Mouse (Mus musculus): ENCODE results near the gene Chpf. TPM values are rescaled to one million over a fixed set of nuclear protein-coding genes. Genes with fewer than 3 reads are reported as not detected.

The Chpf gene
- polyA plus RNA-seq, 1 experiment from 2014 or later, result 21.3 TPM

DNA sequence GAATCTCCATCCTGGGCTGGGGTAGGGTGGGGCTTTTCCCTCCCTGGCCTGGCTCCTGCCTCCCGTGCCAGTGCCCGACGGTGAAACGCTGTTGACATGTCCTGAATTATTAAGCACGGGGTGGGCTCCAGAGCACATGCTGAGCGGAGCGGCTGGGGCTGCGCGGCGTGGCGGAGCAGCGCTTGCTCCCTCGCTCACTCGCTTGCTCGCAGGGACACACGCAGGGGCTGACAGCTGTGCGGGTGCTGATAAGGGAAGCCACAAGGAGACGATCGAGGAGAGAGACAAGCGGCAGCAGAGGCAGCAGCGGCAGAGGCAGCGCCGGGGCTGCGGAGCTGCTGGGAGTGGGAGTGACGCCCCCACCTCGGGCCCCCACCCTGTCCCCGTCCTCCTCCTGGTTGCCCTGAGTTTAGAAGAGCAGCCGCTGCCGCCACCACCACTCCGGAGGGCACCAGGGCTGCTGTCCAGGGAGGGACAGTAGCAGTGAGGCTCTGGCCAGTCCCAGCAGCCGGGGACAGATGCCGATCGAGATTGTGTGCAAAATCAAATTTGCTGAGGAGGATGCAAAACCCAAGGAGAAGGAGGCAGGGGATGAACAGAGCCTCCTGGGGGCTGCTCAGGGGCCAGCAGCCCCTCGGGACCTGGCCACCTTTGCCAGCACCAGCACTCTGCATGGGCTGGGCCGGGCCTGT is 28.6 kb downstream of the Chpf start, which contains the start of gene Asic4:
TSS of gene Asic4 (plus strand) at position 123 of the 692 bp plus-strand sequence.
- H3K9me3 ChIP-seq (ENCODE audit: control insufficient read depth, low read length), result no peaks in the 10 kb centered on the region
- DNase-seq (ENCODE audit: low spot score) (no peak), ATAC-seq (replicated peaks; ENCODE audit: low FRiP score) (no peak)
- H3K4me2 ChIP-seq (ENCODE audit: low read depth, low read length, severe bottlenecking), result peak within 1 kb of the TSS; percentile 48
- H3K36me3 ChIP-seq (ENCODE audit: control insufficient read depth, insufficient read depth, low read length), result no peaks in the 10 kb centered on the region
- peak within 1 kb of the TSS; percentile 21 for H3K4me3 ChIP-seq (ENCODE audit: low read depth, low read length)
- peaks cover 50% of the 10 kb centered on the region for H3K27me3 ChIP-seq (ENCODE audit: control insufficient read depth, insufficient read depth, low read length)
- peak within 1 kb of the TSS; percentile 23 for H3K9ac ChIP-seq (ENCODE audit: low read length)
- H3K4me1 ChIP-seq (replicated peaks; ENCODE audit: control insufficient read depth, insufficient read depth, low read length), result peaks cover 41% of the 10 kb centered on the region
- 1% methylated on average over 35 of the region's 35 CpGs for WGBS
- no peak within 1 kb of the TSS for H3K27ac ChIP-seq (ENCODE audit: low read depth, low read length)

DNA sequence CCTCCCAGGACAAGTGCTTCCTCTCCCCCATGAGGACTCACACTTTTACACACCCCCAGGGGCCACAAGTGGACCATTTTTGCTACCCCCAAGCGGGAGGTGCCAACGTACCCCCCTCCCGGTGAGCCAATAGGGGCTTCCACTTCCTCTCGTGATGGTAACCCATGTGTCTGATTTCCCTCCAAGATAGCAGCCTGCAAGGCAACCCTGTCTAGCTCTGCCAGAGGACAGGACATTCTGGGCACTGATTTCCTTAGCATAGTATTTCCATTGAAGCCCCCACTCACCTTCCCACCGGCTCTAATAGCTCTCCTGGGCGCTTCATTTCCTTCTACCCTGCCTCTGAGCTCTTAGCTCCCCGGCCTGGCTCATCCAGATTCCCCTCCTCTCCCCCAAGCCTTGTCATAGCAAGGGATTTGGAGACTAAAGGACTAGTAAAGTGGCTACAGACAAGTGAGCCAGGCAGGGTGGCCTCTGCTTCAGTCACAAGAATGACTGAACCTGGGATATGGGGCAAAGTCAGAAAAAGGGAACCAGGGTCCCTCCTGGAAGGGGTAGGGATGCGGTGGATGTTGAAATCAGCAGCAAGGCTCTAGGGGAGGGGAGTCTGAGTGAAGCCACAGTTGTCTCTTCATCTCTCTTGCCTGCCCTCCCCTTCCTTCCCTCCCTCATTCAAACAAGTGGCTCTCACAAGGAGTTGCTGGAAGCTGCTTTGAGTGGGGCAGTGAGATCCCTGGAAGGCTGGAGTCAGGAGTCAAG is 29.6 kb downstream of the Chpf start:
- Histone ChIP-seq H3K4me3 (ENCODE audit: low read depth, low read length) (no peak overlapping the region), H3K4me1 (replicated peaks; ENCODE audit: control insufficient read depth, insufficient read depth, low read length) (peaks cover 44% of the 10 kb centered on the region), H3K9me3 (ENCODE audit: control insufficient read depth, low read length) (no peaks in the 10 kb centered on the region), H3K9ac (ENCODE audit: low read length) (no peak overlapping the region), H3K4me2 (ENCODE audit: low read depth, low read length, severe bottlenecking) (peak overlapping the region; percentile 48), H3K36me3 (ENCODE audit: control insufficient read depth, insufficient read depth, low read length) (no peaks in the 10 kb centered on the region), H3K27me3 (ENCODE audit: control insufficient read depth, insufficient read depth, low read length) (peaks cover 53% of the 10 kb centered on the region), H3K27ac (ENCODE audit: low read depth, low read length) (no peak overlapping the region)
- no peak for DNase-seq (ENCODE audit: low spot score)
- 2% methylated on average over 8 of the region's 8 CpGs for WGBS
- ATAC-seq (replicated peaks; ENCODE audit: low FRiP score), result no peak

DNA sequence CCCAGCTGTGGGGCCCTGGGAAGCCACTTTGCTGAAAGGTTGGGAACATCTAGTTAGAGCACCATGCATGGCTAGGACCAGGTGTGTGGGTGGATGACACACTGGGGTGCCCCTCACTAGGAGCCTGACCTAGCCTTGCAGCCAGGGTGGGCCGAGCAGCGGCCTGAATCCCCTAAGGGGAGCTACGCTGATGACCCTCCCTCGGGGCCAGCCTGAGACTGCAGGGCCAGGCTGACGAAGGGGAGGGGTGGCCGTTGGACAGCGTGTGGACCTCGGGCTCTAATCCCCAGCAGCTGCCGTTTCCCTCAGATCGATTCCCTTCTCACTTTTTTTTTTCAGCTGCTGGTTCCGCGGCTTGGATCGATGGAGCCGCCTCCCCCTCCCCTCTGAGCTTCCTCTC is 30.2 kb downstream of the Chpf start:
- H3K27me3 ChIP-seq (ENCODE audit: control insufficient read depth, insufficient read depth, low read length), result peaks cover 53% of the 10 kb centered on the region
- DNase-seq (ENCODE audit: low spot score) (no peak), ATAC-seq (replicated peaks; ENCODE audit: low FRiP score) (no peak)
- H3K4me1 ChIP-seq (replicated peaks; ENCODE audit: control insufficient read depth, insufficient read depth, low read length), result peaks cover 48% of the 10 kb centered on the region
- H3K4me2 ChIP-seq (ENCODE audit: low read depth, low read length, severe bottlenecking), result no peak overlapping the region
- WGBS, result 2% methylated on average over 13 of the region's 14 CpGs
- no peaks in the 10 kb centered on the region for H3K36me3 ChIP-seq (ENCODE audit: control insufficient read depth, insufficient read depth, low read length)
- no peak overlapping the region for H3K4me3 ChIP-seq (ENCODE audit: low read depth, low read length)
- no peak overlapping the region for H3K9ac ChIP-seq (ENCODE audit: low read length)
- H3K9me3 ChIP-seq (ENCODE audit: control insufficient read depth, low read length), result no peaks in the 10 kb centered on the region
- H3K27ac ChIP-seq (ENCODE audit: low read depth, low read length), result no peak overlapping the region

DNA sequence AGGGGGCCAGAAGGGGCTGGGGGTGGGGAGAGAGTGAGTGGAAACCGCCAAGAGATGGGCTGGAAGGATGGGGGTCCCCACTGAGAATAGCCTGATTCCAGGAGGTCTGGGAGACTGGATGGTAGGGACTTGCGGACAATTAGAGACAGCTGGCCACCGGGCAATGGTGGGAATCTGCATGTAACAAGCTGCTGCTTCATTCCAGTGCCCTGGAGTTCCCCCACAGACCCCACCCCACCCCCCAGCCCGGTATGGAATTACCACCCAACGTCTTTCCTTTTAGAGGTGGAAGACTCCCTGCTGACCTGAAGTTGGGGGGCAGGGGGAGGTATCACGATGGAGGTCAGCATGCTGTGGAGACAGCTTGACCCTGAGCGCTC is 31.1 kb downstream of the Chpf start:
- WGBS, result 0% methylated on average over 7 of the region's 7 CpGs
- DNase-seq (ENCODE audit: low spot score), result no peak

DNA sequence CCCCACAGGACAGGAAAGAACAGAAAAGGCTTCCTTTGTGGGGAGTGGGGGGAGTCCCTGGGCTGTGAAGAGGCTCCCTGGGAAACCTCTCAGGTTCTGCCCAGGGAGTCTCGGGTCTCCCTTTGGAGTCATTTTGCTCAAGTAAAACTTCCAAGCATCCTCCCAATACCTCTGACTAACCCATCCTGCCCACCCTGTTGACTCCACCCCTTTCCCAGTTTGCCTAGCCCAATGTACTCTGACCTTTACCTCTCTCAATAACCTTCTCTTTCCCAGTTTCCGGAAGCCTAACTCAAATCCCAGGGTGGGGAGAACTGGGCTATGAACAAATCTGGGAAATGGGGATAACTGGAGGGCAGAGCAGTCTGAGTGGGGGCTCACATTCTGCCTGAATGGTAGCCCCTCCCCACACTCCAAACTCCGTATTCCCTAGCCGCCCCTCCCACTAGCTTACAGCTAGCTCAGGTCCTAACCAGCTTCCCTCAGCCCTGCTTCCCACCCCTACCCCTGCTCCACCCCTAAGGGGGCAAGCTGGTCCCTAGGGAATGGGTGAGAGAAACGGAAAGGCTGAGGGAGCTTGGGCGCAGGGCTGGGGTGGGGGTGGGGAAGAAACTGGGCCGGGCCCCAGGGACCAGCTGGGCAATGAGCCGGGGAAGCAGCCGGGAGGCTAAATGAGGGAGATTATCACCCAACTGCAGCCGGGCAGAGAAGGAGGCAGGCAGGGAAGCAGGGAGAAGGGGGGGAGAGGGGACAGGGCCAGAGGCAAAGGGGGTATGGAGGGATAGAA is 31.6 kb downstream of the Chpf start:
- WGBS, result 3% methylated on average over 10 of the region's 10 CpGs
- DNase-seq (ENCODE audit: low spot score), result peak; percentile 72

More for the DNA sequence above, 31.1 kb downstream of the Chpf start:
- peaks cover 56% of the 10 kb centered on the region for H3K4me1 ChIP-seq (replicated peaks; ENCODE audit: control insufficient read depth, insufficient read depth, low read length)
- peak overlapping the region; percentile 66; the same call in 1 of the 2 replicates for H3K27ac ChIP-seq (ENCODE audit: low read depth, low read length)
- H3K9ac ChIP-seq (ENCODE audit: low read length), result no peak overlapping the region; the same call in 1 of the 2 replicates
- H3K4me3 ChIP-seq (ENCODE audit: low read depth, low read length), result no peak overlapping the region
- no peaks in the 10 kb centered on the region for H3K36me3 ChIP-seq (ENCODE audit: control insufficient read depth, insufficient read depth, low read length)
- peak overlapping the region; percentile 24; the same call in 1 of the 2 replicates for H3K4me2 ChIP-seq (ENCODE audit: low read depth, low read length, severe bottlenecking)
- no peak for ATAC-seq (replicated peaks; ENCODE audit: low FRiP score)
- H3K27me3 ChIP-seq (ENCODE audit: control insufficient read depth, insufficient read depth, low read length), result peaks cover 53% of the 10 kb centered on the region
- no peaks in the 10 kb centered on the region for H3K9me3 ChIP-seq (ENCODE audit: control insufficient read depth, low read length)

DNA sequence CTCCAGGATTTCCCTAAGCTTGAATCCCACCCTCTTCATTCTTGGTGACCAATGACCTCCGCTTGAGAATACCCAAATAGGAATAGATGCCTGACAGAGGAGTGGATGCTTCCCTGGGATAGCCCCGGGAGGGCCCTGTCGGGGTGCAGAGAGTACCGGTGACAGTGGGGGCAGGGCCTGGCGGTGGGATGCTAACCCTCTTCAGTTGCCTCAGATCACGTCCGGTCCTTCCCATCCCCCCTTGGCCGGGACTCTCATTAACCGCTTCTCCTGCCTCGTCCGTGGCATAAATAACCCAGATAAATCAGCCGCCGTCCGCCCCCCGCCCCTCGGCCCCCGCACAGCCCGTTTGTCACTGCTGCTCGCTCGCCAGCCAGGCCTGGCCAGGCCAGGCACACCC is 32.5 kb downstream of the Chpf start:
- Histone ChIP-seq H3K4me3 (ENCODE audit: low read depth, low read length) (no peak overlapping the region), H3K36me3 (ENCODE audit: control insufficient read depth, insufficient read depth, low read length) (no peaks in the 10 kb centered on the region), H3K9ac (ENCODE audit: low read length) (0 out of 2 replicates have a peak overlapping the region, but pooled peaks have one; percentile 7), H3K27ac (ENCODE audit: low read depth, low read length) (peak overlapping the region; percentile 21; the same call in 1 of the 2 replicates), H3K4me2 (ENCODE audit: low read depth, low read length, severe bottlenecking) (peak overlapping the region; percentile 24; the same call in 1 of the 2 replicates), H3K4me1 (replicated peaks; ENCODE audit: control insufficient read depth, insufficient read depth, low read length) (peaks cover 57% of the 10 kb centered on the region), H3K9me3 (ENCODE audit: control insufficient read depth, low read length) (no peaks in the 10 kb centered on the region), H3K27me3 (ENCODE audit: control insufficient read depth, insufficient read depth, low read length) (peaks cover 47% of the 10 kb centered on the region)
- 3% methylated on average over 19 of the region's 20 CpGs for WGBS
- no peak for DNase-seq (ENCODE audit: low spot score)
- no peak for ATAC-seq (replicated peaks; ENCODE audit: low FRiP score)

More for the DNA sequence above, 31.6 kb downstream of the Chpf start:
- Histone ChIP-seq H3K27ac (ENCODE audit: low read depth, low read length) (peak overlapping the region; percentile 66), H3K4me2 (ENCODE audit: low read depth, low read length, severe bottlenecking) (peak overlapping the region; percentile 24; the same call in 1 of the 2 replicates), H3K9ac (ENCODE audit: low read length) (peak overlapping the region; percentile 24), H3K9me3 (ENCODE audit: control insufficient read depth, low read length) (no peaks in the 10 kb centered on the region), H3K27me3 (ENCODE audit: control insufficient read depth, insufficient read depth, low read length) (peaks cover 51% of the 10 kb centered on the region), H3K4me1 (replicated peaks; ENCODE audit: control insufficient read depth, insufficient read depth, low read length) (peaks cover 57% of the 10 kb centered on the region), H3K36me3 (ENCODE audit: control insufficient read depth, insufficient read depth, low read length) (no peaks in the 10 kb centered on the region), H3K4me3 (ENCODE audit: low read depth, low read length) (no peak overlapping the region)
- 0 out of 2 replicates have a peak, but pooled peaks have one; percentile 15 for ATAC-seq (replicated peaks; ENCODE audit: low FRiP score)

- Histone ChIP-seq H3K27me3 (ENCODE audit: control insufficient read depth, insufficient read depth, low read length) (peaks cover 40% of the 10 kb centered on the region), H3K36me3 (ENCODE audit: control insufficient read depth, insufficient read depth, low read length) (no peaks in the 10 kb centered on the region), H3K4me3 (ENCODE audit: low read depth, low read length) (peak overlapping the region; percentile 2; the same call in 1 of the 2 replicates), H3K9me3 (ENCODE audit: control insufficient read depth, low read length) (no peaks in the 10 kb centered on the region), H3K9ac (ENCODE audit: low read length) (0 out of 2 replicates have a peak overlapping the region, but pooled peaks have one; percentile 3), H3K4me1 (replicated peaks; ENCODE audit: control insufficient read depth, insufficient read depth, low read length) (peaks cover 57% of the 10 kb centered on the region), H3K4me2 (ENCODE audit: low read depth, low read length, severe bottlenecking) (peak overlapping the region; percentile 38; the same call in 1 of the 2 replicates), H3K27ac (ENCODE audit: low read depth, low read length) (peak overlapping the region; percentile 21)
- peak; percentile 91 for DNase-seq (ENCODE audit: low spot score)
- under 1% methylated on average over 22 of the region's 22 CpGs for WGBS
- peak; percentile 16; the same call in 1 of the 2 replicates for ATAC-seq (replicated peaks; ENCODE audit: low FRiP score)
These were observed 33.1 kb downstream of the Chpf start for GRCm38 (mm10) chr1:75445751-75446611.

Data from forebrain, embryonic 11.5 days (tissue).